Mouse (Mus musculus): ENCODE measurements at regions not wholly inside any gene's neighbourhood (a gene's known extent, or its start where the extent isn't known, plus 50 kb on each side); places are given as distances from the start of the nearest gene placed in this dataset.

DNA sequence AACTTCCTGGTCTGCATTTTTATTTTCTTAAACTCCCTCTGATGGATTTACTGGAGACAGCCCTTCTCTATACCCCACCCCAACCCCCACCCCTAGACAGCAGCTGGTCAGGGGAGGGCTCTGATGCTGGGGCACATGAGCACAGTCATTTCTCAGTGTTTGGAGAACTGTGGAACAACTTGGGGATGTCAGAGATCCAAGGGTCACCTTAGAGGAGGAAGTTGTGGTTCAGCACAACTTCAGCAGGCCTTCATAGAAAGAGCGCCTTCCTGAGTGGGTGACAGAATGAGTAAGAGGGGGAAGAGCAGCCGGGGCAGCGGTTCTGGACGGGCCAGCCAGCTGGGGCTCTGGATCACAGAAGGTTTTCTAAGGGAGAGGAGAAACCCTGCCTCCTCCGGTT, 298.2 kb upstream of the Stt3b start:
- 71% methylated on average over 5 of the region's 5 CpGs for WGBS
- DNase-seq: no peak
- Histone ChIP-seq H3K4me3 (replicated peaks; ENCODE audit: extremely low read depth, low read depth, low read length) (no peak overlapping the region), H3K4me1 (ENCODE audit: control insufficient read depth, insufficient read depth, low read length) (peaks cover 4% of the 10 kb centered on the region; the same call in 1 of the 2 replicates)
- TF ChIP-seq POLR2A (IDR thresholded peaks at IDR 0.05; ENCODE audit: borderline replicate concordance, extremely low read depth, low read depth, low read length) (no peak), CTCF (IDR thresholded peaks at IDR 0.05; ENCODE audit: insufficient read depth, low read length) (no peak)

DNA sequence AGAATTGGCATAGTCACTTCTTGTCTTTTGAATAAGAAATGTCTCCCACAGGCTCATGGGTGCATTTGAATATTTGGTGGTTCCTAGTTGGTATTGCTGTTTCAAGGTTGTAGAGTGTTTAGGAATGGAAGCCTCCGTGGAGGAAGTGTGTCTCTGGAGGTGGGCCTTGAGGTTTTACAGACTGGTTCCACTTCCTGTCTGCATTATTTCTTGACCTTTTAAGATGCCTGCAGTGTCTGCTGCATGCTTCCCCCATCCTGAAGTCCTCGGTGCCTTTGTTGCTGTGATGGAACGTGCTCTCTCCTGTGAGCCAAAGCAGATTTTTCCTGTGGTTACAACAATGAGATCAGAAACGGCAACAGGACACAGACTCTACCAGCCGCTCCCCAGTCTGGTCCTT, 299.4 kb upstream of the Gadl1 start:
- no peak overlapping the region for H3K4me3 ChIP-seq (replicated peaks; ENCODE audit: extremely low read depth, low read depth, low read length)
- H3K4me1 ChIP-seq (ENCODE audit: control insufficient read depth, insufficient read depth, low read length): peaks cover 4% of the 10 kb centered on the region; the same call in 1 of the 2 replicates
- no peak for DNase-seq
- TF ChIP-seq POLR2A (IDR thresholded peaks at IDR 0.05; ENCODE audit: borderline replicate concordance, extremely low read depth, low read depth, low read length): no peak
- TF ChIP-seq CTCF (IDR thresholded peaks at IDR 0.05; ENCODE audit: insufficient read depth, low read length): no peak
- 59% methylated on average over 5 of the region's 5 CpGs for WGBS

DNA sequence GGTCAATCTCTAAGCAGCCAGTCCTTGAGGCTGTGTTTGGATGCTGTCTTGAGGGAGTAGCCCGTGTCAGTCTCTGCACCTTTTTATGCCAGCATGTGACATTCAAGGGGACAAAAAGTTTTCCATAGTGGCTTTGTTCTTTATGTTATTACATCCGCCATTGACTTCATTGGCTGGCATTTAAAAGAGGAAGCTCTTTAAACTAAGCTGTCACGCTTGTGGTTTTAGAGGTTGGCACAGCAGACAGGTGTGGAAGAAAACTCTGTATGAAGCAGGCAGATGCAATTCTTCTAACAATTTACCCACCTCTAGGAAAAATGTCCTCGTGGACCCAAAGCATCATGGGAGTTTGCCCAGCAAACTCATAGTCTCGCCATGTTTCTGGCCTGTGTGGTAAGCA, 297.5 kb upstream of the Gadl1 start:
- Histone ChIP-seq H3K4me3 (replicated peaks; ENCODE audit: extremely low read depth, low read depth, low read length) (no peak overlapping the region), H3K4me1 (ENCODE audit: control insufficient read depth, insufficient read depth, low read length) (peaks cover 4% of the 10 kb centered on the region; the same call in 1 of the 2 replicates)
- no peak for TF ChIP-seq CTCF (IDR thresholded peaks at IDR 0.05; ENCODE audit: insufficient read depth, low read length)
- TF ChIP-seq POLR2A (IDR thresholded peaks at IDR 0.05; ENCODE audit: borderline replicate concordance, extremely low read depth, low read depth, low read length): no peak
- 82% methylated on average over 5 of the region's 5 CpGs for WGBS
- DNase-seq: no peak

DNA sequence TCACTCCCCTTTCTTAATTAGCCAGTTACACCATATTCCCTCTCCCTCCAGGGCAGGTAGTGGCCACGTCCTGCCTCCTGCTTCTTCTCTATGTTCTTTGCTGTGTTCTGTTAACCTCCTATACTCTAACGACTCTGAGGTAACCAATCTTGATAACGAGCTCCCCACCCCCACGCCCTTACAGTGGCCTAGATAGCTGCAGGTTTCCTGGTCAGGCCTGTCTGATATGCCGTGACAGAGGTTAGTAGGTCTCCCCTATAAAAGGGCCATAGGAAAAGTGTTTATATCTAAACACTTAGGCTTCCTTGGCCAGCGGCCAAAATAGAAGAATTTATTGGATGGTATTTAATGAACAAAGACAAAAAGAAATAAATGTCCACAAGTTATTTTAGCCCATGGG, 296.3 kb upstream of the Gadl1 start:
- peaks cover 4% of the 10 kb centered on the region; the same call in 1 of the 2 replicates for H3K4me1 ChIP-seq (ENCODE audit: control insufficient read depth, insufficient read depth, low read length)
- 57% methylated on average over 6 of the region's 6 CpGs for WGBS
- H3K4me3 ChIP-seq (replicated peaks; ENCODE audit: extremely low read depth, low read depth, low read length): no peak overlapping the region
- TF ChIP-seq POLR2A (IDR thresholded peaks at IDR 0.05; ENCODE audit: borderline replicate concordance, extremely low read depth, low read depth, low read length): no peak
- DNase-seq: no peak

DNA sequence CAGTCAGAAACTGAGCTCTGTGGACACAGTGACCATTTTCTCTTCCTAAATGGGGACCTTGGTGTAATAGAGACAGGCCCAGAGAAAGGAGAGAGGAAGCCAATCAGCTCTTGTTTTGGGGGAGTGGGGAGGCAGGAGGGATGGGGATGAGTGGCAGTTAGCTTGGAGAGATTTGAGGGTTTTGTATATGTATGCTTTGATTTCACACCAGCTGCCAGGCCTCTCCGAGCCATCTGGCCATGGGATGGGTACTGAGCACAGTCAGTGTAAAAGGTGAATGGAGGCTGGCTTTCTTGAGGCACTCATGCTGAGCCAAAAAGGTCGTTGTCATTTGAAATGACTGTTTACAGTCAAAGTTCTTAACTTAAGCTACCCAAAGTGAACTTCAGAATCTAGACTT, 295.2 kb upstream of the Gadl1 start:
- Histone ChIP-seq H3K4me1 (ENCODE audit: control insufficient read depth, insufficient read depth, low read length) (peaks cover 4% of the 10 kb centered on the region; the same call in 1 of the 2 replicates), H3K4me3 (replicated peaks; ENCODE audit: extremely low read depth, low read depth, low read length) (no peak overlapping the region)
- no peak for TF ChIP-seq CTCF (IDR thresholded peaks at IDR 0.05; ENCODE audit: insufficient read depth, low read length)
- 87% methylated on average over 2 of the region's 2 CpGs for WGBS
- DNase-seq: no peak

DNA sequence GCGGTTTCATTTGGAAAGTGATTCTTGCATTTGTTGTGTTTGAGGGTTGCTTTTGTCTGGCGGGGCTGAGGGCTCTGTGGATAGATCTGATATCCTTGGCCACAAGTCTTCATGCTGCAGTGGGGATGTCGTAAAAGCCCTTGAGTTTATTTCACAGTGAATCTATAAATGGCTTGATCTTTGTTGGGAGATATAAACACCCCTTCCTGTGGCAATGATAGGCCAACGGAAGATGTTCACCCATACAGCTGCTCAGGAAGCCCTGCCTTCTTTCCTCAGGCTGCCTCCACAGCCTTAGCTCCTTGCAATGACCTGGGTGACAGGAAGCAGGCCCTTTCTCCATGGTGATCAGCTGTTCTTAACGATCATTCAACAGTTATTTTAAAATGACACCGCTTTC, 291.3 kb upstream of the Gadl1 start:
- Histone ChIP-seq H3K4me3 (replicated peaks; ENCODE audit: extremely low read depth, low read depth, low read length) (no peak overlapping the region), H3K4me1 (ENCODE audit: control insufficient read depth, insufficient read depth, low read length) (no peaks in the 10 kb centered on the region)
- TF ChIP-seq CTCF (IDR thresholded peaks at IDR 0.05; ENCODE audit: insufficient read depth, low read length) (no peak), POLR2A (IDR thresholded peaks at IDR 0.05; ENCODE audit: borderline replicate concordance, extremely low read depth, low read depth, low read length) (no peak)
- DNase-seq: no peak
- WGBS: 41% methylated on average over 6 of the region's 6 CpGs

DNA sequence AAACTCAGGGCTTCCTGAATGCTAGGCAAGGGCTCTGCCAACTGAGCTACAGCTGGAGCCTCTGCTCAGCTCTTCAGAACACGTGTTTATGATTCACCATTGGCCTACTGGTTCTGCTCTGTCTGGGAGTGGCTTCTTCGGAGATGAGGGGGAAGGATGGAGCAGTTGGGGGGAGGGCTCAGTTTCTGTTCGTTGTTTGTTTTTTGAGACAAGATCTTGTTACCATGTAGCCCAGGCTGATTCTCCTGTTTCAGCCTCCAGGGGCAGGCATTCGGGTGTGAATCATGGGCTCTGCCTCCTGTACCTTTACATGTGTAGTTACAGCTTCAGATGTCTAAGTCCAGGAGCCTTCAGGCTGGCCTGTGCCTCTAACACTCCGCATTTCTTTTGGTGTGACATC, 285.3 kb upstream of the Gadl1 start:
- Histone ChIP-seq H3K4me3 (replicated peaks; ENCODE audit: extremely low read depth, low read depth, low read length) (no peak overlapping the region), H3K4me1 (ENCODE audit: control insufficient read depth, insufficient read depth, low read length) (peaks cover 5% of the 10 kb centered on the region; the same call in 1 of the 2 replicates)
- DNase-seq: no peak
- 15% methylated on average over 5 of the region's 5 CpGs for WGBS
- TF ChIP-seq CTCF (IDR thresholded peaks at IDR 0.05; ENCODE audit: insufficient read depth, low read length): 0 out of 2 replicates have a peak, but pooled peaks have one; percentile 15
- TF ChIP-seq POLR2A (IDR thresholded peaks at IDR 0.05; ENCODE audit: borderline replicate concordance, extremely low read depth, low read depth, low read length): no peak

DNA sequence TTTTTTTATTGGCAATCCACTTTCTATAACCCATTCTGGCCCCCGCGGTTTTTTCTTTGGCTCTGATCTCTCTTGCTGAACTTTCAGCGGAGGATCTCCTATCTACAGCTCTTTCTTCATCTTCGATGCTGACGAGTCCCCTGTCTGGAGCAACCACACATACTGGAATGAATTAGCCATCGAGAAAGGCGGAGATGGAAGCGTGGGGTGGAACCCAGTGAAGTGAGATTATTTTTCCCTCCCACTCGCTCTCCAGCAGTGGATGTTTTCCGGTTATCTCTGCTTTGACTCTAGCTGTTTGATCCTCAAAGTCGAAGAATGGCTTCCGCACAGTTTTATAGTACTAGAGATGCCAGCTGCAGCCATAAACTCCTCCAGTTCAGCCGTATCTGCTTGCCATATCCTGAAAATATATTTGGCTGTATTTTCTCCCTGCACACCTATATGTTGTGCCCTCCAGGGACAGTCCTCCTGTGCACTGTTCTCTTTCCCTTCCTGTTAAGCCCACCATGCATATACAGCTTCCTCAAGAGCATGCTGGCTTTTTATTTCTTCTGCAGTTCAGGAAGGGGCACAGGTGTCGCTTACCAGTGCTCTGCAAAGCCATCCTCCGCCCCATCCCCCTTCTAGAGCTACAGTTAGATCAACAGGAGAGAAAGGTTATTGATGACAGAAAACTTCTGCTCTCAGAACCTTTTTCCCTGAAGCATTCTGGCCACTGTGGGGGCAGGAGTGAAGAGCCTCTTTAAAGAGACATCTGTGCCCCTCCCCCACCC, 284.3 kb upstream of the Gadl1 start:
- TF ChIP-seq POLR2A (IDR thresholded peaks at IDR 0.05; ENCODE audit: borderline replicate concordance, extremely low read depth, low read depth, low read length): no peak
- no peak for TF ChIP-seq CTCF (IDR thresholded peaks at IDR 0.05; ENCODE audit: insufficient read depth, low read length)
- Histone ChIP-seq H3K4me3 (replicated peaks; ENCODE audit: extremely low read depth, low read depth, low read length) (no peak overlapping the region), H3K4me1 (ENCODE audit: control insufficient read depth, insufficient read depth, low read length) (peaks cover 5% of the 10 kb centered on the region; the same call in 1 of the 2 replicates)
- WGBS: 73% methylated on average over 15 of the region's 15 CpGs
- DNase-seq: no peak

DNA sequence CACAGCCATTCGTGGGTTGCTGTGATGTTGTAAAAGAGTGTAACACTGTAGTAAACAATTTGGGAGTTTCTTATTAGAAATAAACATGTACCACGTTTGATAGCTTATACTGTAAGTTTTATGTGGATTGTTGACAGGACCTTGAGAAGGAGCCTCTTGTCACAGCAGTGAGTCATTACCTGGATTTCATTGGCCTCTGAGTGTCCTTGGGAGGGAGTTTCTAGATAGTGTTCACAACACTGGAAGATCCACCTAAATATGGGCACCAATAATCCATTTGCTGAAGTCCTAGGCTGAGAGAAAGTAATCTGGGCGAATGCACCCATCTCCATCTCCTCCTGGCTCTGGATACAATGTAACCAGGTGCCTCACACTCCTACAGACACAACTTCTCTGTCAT, 281.7 kb upstream of the Gadl1 start:
- no peak for TF ChIP-seq CTCF (IDR thresholded peaks at IDR 0.05; ENCODE audit: insufficient read depth, low read length)
- no peak for TF ChIP-seq POLR2A (IDR thresholded peaks at IDR 0.05; ENCODE audit: borderline replicate concordance, extremely low read depth, low read depth, low read length)
- 75% methylated on average over 3 of the region's 3 CpGs for WGBS
- Histone ChIP-seq H3K4me3 (replicated peaks; ENCODE audit: extremely low read depth, low read depth, low read length) (no peak overlapping the region), H3K4me1 (ENCODE audit: control insufficient read depth, insufficient read depth, low read length) (peaks cover 5% of the 10 kb centered on the region; the same call in 1 of the 2 replicates)
- no peak for DNase-seq

DNA sequence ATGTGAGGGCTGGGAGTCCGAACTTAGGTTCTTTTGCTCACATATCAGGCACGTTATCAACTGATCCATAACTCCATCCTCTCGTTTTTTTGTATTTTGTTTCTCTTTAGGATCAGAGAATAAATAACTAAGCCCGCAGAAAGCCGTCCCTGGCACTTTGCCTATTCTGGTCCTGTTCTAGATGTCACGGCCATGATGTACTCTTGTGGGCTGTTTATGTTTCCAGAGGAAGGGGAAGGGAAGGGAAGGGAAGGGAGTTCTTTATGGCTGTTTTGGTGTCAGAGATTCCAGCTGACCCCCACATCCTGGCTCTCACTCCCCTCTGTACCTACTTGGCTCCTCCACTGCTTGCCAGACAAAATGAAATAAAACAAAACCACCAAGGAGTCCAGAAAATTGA, 272.1 kb upstream of the Gadl1 start:
- 51% methylated on average over 6 of the region's 6 CpGs for WGBS
- no peak for DNase-seq
- TF ChIP-seq POLR2A (IDR thresholded peaks at IDR 0.05; ENCODE audit: borderline replicate concordance, extremely low read depth, low read depth, low read length) (no peak), CTCF (IDR thresholded peaks at IDR 0.05; ENCODE audit: insufficient read depth, low read length) (no peak)

More for the DNA sequence above, 272.1 kb upstream of the Gadl1 start:
- Histone ChIP-seq H3K4me3 (replicated peaks; ENCODE audit: extremely low read depth, low read depth, low read length) (no peak overlapping the region), H3K4me1 (ENCODE audit: control insufficient read depth, insufficient read depth, low read length) (no peaks in the 10 kb centered on the region)
